17 mouse cellular contexts compared by ENCODE assay signal in the genomic region with DNA sequence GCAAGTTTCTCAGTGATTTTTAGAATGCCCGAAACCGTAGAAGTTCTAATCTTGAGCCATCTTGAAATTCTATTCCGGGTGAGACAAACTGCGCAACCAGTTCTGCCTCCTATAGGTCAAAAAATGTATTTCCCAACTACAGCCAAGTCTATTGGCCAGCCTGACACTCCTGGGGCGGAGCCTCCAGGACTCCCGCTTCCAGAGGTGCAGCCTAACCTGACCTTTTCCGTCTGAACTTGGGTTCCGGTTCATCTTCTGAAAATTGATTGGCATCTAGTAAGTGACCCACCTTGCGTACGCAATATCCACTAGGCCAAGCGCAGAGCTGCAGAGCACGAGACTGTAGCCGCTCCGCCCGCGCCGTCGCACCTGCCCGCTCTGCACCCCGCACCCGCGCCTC. TPM values are rescaled to one million over a fixed set of nuclear protein-coding genes. Genes with fewer than 3 reads are reported as not detected.
DNase-seq lines count a peak whose midpoint lies in the region; ATAC-seq and TF ChIP-seq lines count a peak whose summit lies in the region.
"Had no signal": no experiment of that assay in that cellular context is flagged by ENCODE, and none has a peak within 500 bp of the region (broad histone marks: within the 10 kb centered on the region; RNA-seq: fewer than 3 reads in every experiment).

Gene Prr23a3 (plus strand): TSS at position 197 of the 400 bp plus-strand sequence.

- peaks cover 9% of the 10 kb centered on the region; the same call in 1 of the 2 replicates for H3K27me3 ChIP-seq in hindbrain, embryonic 12.5 days
- H3K27me3 ChIP-seq in hindbrain, embryonic 11.5 days (ENCODE audit: control insufficient read depth, insufficient read depth, low read length): no peaks in the 10 kb centered on the region
- H3K27me3 ChIP-seq in E14TG2a.4 (ENCODE audit: insufficient read depth, low read length): peaks cover 17% of the 10 kb centered on the region
- H3K27me3 ChIP-seq in hindbrain, embryonic 16.5 days (replicated peaks; ENCODE audit: control insufficient read depth, insufficient read depth, low read length): no peaks in the 10 kb centered on the region

- peak; percentile 6 for DNase-seq in embryo, embryonic 10.5 days (ENCODE audit: low spot score)
- no peak for DNase-seq in embryo, embryonic 9.5 days (ENCODE audit: extremely low spot score)
- DNase-seq in hindbrain, embryonic 11.5 days (ENCODE audit: low spot score): no peak
- DNase-seq in ovary, postnatal 36 days (ENCODE audit: low spot score): no peak
- no peak for DNase-seq in gastrocnemius, adult 8-10 months (ENCODE audit: low spot score in 2 of 2)
- DNase-seq: cerebellum, adult 11 months; kidney, adult 8-10 months; liver, postnatal 0 days; spleen, adult 18-20 months had no signal

- H3K4me3 ChIP-seq in hindbrain, embryonic 12.5 days: no peak within 1 kb of the TSS
- no peak within 1 kb of the TSS for H3K4me3 ChIP-seq in hindbrain, embryonic 11.5 days (ENCODE audit: low read depth, low read length)
- H3K4me3 ChIP-seq in E14TG2a.4 (replicated peaks; ENCODE audit: low read length): peak within 1 kb of the TSS; percentile 81
- no peak within 1 kb of the TSS for H3K4me3 ChIP-seq in hindbrain, embryonic 16.5 days (ENCODE audit: low read length)
- H3K4me3 ChIP-seq: erythroblast, embryonic 14.5 days had no signal

- ATAC-seq in hindbrain, embryonic 12.5 days (ENCODE audit: low FRiP score): no peak
- no peak for ATAC-seq in hindbrain, embryonic 11.5 days (ENCODE audit: low FRiP score)
- ATAC-seq in hindbrain, embryonic 16.5 days: no peak
- ATAC-seq: liver, postnatal 0 days had no signal

- TF ChIP-seq CTCF in E14TG2a.4 (conservative IDR thresholded peaks at IDR 0.05; ENCODE audit: low read length): peak; percentile 26

- no peak within 1 kb of the TSS for H3K27ac ChIP-seq in hindbrain, embryonic 12.5 days
- H3K27ac ChIP-seq in hindbrain, embryonic 11.5 days (ENCODE audit: low read depth, low read length): no peak within 1 kb of the TSS
- H3K27ac ChIP-seq in hindbrain, embryonic 16.5 days (ENCODE audit: low read depth, low read length): no peak within 1 kb of the TSS

- 50% methylated on average over 22 of the region's 22 CpGs for WGBS in hindbrain, embryonic 12.5 days
- 61% methylated on average over 22 of the region's 22 CpGs for WGBS in hindbrain, embryonic 11.5 days
- WGBS in hindbrain, embryonic 16.5 days: 58% methylated on average over 22 of the region's 22 CpGs

- no peaks in the 10 kb centered on the region for H3K9me3 ChIP-seq in hindbrain, embryonic 12.5 days (replicated peaks)
- no peaks in the 10 kb centered on the region for H3K9me3 ChIP-seq in hindbrain, embryonic 11.5 days (ENCODE audit: control insufficient read depth, low read length)
- H3K9me3 ChIP-seq in E14TG2a.4 (ENCODE audit: low read length): no peaks in the 10 kb centered on the region
- H3K9me3 ChIP-seq in hindbrain, embryonic 16.5 days (ENCODE audit: control insufficient read depth, low read length): peaks cover 3% of the 10 kb centered on the region; the same call in 1 of the 2 replicates

- H3K4me2 ChIP-seq in hindbrain, embryonic 12.5 days (replicated peaks): peak within 1 kb of the TSS; percentile 9; the same call in 1 of the 2 replicates
- H3K4me2 ChIP-seq in hindbrain, embryonic 11.5 days (replicated peaks; ENCODE audit: low read depth, low read length): no peak within 1 kb of the TSS
- 0 out of 2 replicates have a peak within 1 kb of the TSS, but pooled peaks have one; percentile 5 for H3K4me2 ChIP-seq in hindbrain, embryonic 16.5 days (ENCODE audit: low read length)

- no peaks in the 10 kb centered on the region for H3K4me1 ChIP-seq in hindbrain, embryonic 12.5 days
- no peaks in the 10 kb centered on the region for H3K4me1 ChIP-seq in hindbrain, embryonic 11.5 days (replicated peaks; ENCODE audit: control insufficient read depth, insufficient read depth, low read length)
- peaks cover 16% of the 10 kb centered on the region for H3K4me1 ChIP-seq in E14TG2a.4 (replicated peaks; ENCODE audit: low read depth, low read length)
- H3K4me1 ChIP-seq in hindbrain, embryonic 16.5 days (ENCODE audit: control insufficient read depth, insufficient read depth, low read depth, low read length): no peaks in the 10 kb centered on the region

- no peaks in the 10 kb centered on the region for H3K36me3 ChIP-seq in hindbrain, embryonic 12.5 days
- H3K36me3 ChIP-seq in hindbrain, embryonic 11.5 days (ENCODE audit: control insufficient read depth, insufficient read depth, low read length): no peaks in the 10 kb centered on the region
- H3K36me3 ChIP-seq in E14TG2a.4 (ENCODE audit: insufficient read depth, low read length): 0 out of 2 replicates have a peak, but pooled peaks cover 6% of the 10 kb centered on the region
- no peaks in the 10 kb centered on the region for H3K36me3 ChIP-seq in hindbrain, embryonic 16.5 days (ENCODE audit: control insufficient read depth, insufficient read depth, low read length)
- H3K36me3 ChIP-seq: G1E had no signal

- no peak within 1 kb of the TSS for H3K9ac ChIP-seq in hindbrain, embryonic 12.5 days
- no peak within 1 kb of the TSS for H3K9ac ChIP-seq in hindbrain, embryonic 11.5 days (ENCODE audit: low read depth, low read length)
- H3K9ac ChIP-seq in hindbrain, embryonic 16.5 days (ENCODE audit: low read depth, low read length): no peak within 1 kb of the TSS
- H3K9ac ChIP-seq: liver, postnatal 0 days had no signal

RNA-seq across cellular contexts. Expression of gene Prr23a3, which starts in this region (rescaled TPM):
- not detected in 2 replicates for polyA plus RNA-seq in hindbrain, embryonic 12.5 days (2016; fragmentation: Nextera tagmentation; extraction: Ambion mirVana)
- polyA plus RNA-seq in hindbrain, embryonic 11.5 days (2014; fragmentation: Nextera tagmentation; extraction: Ambion mirVana): not detected in 2 replicates
- 0.16 TPM in 1 of 2 replicates, not detected in the other for polyA plus RNA-seq in hindbrain, embryonic 16.5 days (2015; fragmentation: Nextera tagmentation; extraction: Ambion mirVana)
- total RNA-seq in gastrocnemius, adult 8-10 months (2022): not detected
- total RNA-seq: common myeloid progenitor, adult 5-6 weeks; heart, adult 8-10 months; left cerebral cortex, postnatal 36 days had no signal
- polyA plus RNA-seq: erythroblast, embryonic 14.5 days; G1E; liver, postnatal 0 days had no signal
